Mouse (Mus musculus) heart, adult 9 months (tissue): ENCODE data around the gene Spi1.
"Not testable (repeated sequence)": the region's sequence is repeated elsewhere in the genome, so short reads cannot be mapped to it uniquely, and the experiment has no call there.

Experiments
- DNase-seq, 2 experiments: peaks; one replicate each; pipeline ENCODE4 v3.0.0; 2022; ENCODE audit warnings: low spot score in 2 of 2

The Spi1 gene

GRCm38 (mm10) chr2:91096524-91096923 is 14.3 kb downstream of the Spi1 start:
- peak in 1 of 2 experiments; percentile 71 for DNase-seq

- no peak for DNase-seq
Measured at GRCm38 (mm10) chr2:91097015-91097414, 14.8 kb downstream of the Spi1 start.

- DNase-seq: no peak
Measured at GRCm38 (mm10) chr2:91098156-91098555, 16.0 kb downstream of the Spi1 start.

DNA sequence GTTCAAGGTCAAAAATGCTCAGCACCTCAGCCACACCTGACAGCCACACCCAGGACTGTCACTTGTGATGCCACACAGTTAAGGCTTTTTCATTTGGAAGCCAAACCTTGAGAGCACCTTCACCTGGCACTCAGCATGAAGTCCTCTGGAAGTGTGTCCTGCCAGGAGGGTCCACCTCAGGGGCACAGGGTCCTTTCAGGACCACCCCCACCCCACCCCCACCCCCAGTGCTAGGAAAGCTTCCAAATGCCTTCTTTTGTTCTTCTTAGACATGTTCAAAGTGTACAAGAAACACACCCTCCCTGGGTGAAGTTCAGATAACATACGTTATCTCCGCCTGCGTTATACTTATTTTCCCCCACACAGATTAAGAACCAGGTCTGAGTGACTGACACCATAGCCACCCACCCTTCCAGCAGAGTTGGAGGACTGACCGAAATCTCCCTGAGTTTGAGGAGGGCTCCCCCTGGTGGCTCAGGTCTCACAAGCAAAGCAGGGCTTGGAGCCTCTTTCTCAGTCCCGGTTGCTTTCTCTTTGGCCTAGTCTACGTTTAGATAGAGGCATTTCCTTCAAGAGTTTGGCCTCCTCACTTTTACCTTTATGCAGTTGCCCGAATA is 19.0 kb downstream of the Spi1 start:
- peak; percentile 69 to 84 for DNase-seq

GRCm38 (mm10) chr2:91108156-91108555 is 26.0 kb downstream of the Spi1 start:
- DNase-seq: no peak

DNA sequence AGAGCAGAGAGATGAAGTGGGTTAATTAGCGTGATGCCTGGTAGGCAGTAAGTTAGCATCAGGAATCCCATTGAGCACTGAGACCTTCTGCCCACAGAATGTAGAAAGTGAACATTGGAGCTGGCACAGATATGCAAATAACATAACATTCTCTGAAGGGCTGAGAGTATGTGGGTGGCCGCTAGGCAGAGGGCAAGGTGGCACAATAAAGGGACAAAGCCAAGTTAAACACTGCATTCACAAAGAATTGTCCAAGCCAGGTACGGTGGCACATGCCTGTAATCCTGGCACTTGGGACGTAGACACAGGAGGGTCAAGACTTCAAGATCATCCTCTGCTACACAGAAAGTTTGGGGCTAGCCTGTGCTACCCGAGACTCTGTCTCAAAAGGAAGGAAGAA is 27.1 kb downstream of the Spi1 start:
- no peak for DNase-seq

DNA sequence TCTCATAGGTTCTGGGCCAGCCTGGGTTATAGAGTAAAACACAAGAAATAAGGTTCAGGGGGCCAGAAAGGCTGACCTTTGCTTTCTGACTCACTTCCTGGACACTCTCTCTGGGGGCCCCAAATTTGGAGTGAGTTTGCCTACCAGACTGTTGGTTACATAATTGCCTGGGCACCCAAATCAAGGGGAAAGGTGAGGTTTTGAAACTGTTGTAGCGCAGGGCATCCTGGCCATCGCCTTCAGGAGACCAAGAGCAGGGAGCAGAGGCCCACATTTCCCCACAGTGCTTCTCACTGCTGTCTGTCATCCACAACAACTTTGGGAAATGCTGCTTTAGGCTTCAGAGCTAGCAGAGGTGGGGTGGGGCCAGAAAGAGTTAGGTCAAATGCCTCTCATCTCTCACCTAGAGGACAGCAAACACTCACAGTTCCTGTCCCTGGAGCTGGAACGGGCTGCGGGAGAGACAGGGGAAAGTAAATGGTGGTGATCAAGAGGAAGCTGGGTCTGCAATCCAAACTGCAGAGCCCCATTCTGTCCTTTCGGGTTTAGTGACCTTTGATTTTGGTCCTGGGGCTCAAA is 27.7 kb downstream of the Spi1 start:
- DNase-seq: no peak

GRCm38 (mm10) chr2:91110429-91110828 is 28.2 kb downstream of the Spi1 start:
- DNase-seq: no peak

GRCm38 (mm10) chr2:91111832-91112231 is 29.6 kb downstream of the Spi1 start:
- not testable (repeated sequence) for DNase-seq

DNA sequence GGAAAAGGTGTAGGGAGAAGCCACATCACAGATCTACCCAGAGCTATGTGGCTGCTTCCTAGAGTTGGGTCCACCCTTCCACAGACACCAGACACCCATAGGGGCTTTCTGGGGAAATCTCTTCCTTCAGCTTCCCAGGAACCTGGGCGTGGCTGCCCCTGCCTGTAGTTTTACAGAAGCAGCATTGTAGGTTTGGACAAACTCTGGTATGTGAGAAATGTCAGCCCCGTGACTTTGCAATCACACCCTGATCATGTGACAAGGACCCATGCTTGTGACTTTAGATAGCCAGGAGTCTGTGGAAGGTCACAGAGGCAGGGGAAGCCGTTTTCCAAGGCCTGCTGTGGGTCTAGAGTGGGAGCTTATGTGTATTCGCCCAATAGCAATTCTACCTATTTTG is 30.3 kb downstream of the Spi1 start:
- no peak for DNase-seq

DNA sequence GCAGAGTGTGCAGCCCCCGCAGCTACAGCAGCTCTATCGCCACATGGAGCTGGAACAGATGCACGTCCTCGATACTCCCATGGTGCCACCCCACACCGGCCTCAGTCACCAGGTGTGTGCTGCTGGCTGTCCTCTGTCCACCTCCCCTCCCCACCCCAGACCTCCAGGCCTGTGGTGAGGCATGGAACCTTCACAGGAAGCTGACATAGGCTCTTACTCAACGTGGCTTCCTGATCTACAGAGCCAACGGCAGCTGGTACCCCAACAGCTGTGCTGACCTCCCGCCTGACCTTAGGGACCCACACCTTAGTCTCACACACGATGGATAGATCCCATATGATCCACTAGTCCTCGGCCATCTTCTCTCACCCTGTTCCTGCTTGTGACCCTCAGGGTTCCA is 31.1 kb downstream of the Spi1 start:
- no peak for DNase-seq

DNA sequence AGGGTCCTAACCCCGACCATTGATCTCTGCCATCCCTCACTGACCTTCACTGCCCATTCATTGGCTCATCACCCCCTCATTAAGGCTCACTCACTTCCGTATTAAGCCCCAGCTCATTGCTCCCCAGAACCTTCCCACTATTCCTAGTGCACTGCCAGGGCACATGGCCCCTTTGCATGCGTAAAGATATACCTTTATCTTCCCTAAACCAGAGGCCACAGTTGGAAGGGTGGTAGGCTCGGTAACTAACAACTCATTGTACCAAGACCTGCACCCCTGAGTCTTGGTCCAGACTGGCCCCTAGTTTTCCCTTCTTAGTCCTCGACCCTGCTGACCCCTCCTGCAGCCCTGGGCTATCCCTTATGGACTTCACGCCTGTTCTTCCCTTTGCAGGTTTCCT is 31.7 kb downstream of the Spi1 start:
- DNase-seq: no peak

DNA sequence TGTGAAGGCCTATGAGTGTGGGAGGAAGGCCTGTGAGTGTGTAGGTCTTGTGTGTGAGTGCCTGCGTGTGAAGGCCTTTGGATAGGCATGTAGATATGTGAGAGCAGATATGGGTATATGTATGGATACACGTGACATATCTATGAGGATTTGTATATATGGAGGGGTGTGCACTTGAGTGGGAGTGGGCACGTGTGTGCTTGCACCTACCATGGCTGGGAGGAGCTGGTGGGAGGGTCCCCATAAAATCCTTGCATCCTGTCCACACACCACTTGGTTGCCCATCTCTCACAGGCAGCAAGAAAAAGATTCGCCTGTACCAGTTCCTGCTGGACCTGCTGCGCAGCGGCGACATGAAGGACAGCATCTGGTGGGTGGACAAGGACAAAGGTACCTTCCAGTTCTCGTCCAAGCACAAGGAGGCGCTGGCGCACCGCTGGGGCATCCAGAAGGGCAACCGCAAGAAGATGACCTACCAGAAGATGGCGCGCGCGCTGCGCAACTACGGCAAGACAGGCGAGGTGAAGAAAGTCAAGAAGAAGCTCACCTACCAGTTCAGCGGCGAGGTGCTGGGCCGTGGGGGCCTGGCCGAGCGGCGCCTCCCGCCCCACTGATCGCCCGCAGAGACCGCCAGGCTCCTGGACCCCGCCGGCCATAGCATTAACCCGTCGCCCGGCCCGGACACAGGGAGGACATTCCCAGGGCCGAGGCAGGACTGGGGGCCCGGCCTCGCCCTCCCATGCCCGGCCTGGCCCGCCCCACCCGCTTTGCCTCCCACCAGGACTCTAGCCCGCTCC is 32.8 kb downstream of the Spi1 start:
- peak; percentile 82 to 94 for DNase-seq

DNA sequence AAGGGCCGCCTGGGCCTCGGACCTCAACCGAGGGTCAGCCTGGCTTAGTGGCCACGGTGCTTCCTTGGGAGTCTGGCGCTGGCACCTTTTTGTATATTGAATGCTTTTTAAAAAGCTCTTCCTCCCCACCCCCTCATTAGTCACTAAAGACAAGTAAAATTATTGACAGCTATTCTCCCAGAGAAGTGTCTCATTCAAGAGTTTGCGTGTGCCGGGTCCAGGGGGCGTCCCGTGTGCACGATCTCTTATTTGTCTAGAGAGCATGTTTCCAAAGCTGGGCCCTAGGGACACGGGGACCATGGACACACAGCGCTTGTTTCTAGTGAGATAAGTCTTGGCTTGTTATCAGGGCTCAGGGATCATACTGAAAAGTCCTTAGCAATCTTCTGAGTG is 33.4 kb downstream of the Spi1 start:
- no peak for DNase-seq

DNA sequence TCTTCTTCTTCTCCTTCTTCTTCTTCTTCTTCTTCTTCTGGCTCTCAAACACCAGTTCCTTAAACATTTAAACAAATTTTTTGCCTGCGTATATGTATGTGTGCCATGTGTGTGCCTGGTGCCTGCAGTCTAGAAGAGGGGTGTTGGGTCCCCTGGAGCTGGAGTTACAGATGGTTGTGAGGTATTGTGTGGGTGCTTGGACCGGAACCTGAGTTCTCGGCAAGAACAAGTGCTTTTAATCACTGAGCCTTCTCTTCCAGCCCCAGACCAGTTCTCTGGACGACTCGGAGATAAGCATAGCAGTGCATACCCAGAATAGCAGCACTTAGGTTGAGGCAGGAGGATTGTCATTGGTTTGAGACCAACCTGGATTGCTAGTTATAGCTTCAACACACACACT is 34.7 kb downstream of the Spi1 start:
- no peak for DNase-seq

DNA sequence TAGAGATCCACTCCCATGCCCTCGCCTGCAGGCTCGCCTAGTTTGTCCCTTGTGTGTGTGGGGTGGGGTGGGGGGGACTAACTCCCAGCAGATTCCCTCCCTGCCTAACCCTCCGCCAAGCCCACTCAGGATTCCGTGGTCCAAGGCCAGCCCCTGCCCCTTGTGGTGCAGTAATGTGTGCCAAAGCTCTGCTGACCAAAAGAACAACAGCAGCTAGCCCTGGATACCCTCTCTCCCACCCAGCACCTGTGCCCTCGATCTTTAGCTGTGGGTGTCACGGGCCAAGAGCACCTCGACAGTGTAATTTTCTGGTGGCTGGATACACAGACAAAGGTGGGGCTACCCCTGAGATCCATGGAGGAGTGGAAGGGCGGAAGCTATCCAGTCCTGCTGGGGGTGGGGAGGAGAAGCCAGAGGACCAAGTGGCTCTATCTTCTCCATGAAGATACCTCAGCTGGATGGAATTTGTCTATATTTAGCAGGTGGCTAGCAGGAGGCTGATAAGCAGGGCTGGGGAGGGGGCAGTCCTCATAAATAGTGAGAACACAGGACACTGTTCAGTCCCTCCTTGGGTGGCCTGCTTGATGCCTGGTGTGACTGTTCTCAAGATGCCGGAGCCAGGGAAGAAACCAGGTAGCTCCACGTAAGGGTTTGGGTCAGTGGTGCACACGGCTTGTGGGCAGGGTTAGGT is 35.5 kb downstream of the Spi1 start, which contains the start of gene Mybpc3:
Mybpc3 (plus strand) TSS at position 560 of the 691 bp plus-strand sequence.
- peak; percentile 64 to 67 for DNase-seq

DNA sequence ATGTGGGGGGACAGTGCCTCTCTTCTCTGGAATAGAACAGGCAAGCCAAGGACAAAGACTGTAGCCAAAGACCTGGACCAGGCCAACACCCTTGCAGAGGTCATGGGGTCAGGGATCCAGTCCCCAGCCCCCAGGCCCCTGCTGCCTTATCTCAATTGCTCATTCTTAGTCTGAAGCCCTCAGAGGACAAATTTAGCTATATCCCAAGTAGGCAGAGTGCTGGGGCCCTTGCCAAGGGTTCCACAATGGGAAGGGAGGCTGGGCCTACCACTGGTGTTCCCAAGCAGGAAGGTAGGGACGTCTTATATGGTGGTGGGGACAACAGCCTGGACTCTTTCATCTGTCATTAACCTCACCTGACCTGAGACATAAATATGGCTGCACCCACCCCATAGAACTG is 36.5 kb downstream of the Spi1 start:
- DNase-seq: peak; percentile 77 to 83

DNA sequence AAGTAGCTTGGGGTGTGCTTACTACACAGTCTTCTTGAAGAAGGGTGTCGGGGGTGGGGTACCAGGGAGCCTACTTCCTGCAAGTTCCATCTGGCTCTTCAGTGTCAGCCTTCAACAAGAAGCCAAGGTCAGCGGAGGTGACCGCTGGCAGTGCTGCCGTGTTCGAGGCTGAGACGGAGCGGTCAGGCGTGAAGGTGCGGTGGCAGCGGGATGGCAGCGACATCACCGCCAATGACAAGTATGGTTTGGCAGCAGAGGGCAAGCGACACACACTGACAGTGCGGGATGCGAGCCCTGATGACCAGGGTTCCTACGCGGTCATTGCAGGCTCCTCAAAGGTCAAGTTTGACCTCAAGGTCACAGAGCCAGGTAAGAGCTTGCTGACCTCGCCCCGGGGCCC is 36.9 kb downstream of the Spi1 start:
- no peak for DNase-seq

DNA sequence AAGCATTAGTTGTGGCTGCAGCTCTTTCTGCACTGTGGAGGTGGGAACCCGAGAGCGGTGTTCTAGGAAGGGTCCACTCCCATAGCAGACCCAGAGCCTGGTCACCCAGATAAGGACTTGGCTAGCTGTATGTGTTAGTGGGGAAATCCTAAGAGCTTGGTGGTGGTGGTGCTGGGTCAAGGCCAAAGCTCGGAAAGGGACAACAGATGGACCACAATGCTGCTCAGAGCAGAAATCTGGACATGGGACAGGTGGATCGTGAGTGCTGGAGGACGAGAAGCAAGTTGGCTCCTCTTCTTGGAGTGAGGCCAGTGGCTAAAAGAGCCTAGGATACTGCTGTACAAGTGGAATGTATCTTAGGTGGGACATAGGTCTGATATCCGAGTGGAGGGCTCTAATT is 37.4 kb downstream of the Spi1 start:
- DNase-seq: peak in 1 of 2 experiments; percentile 32

GRCm38 (mm10) chr2:91120261-91120671 is 38.1 kb downstream of the Spi1 start:
- no peak for DNase-seq

- DNase-seq: no peak
Measured at GRCm38 (mm10) chr2:91121011-91121410, 38.8 kb downstream of the Spi1 start.

DNA sequence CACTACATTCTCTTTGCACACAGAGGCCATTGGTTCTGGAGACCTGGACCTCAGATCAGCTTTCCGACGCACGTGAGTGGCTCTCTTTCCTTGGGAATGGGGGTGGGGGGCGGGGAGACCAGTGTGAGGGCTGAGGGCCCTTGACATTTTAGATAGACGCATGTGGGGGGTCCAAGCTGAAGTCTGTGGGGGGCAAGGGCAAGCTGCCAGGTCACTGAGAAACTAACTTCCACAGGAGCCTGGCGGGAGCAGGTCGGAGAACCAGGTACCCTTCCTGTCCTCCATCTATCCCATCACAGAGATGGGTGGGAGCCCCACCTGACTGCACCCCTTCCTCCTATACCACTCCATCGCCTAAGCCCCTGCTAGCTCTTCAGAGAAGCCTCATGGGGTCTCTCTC is 39.3 kb downstream of the Spi1 start:
- DNase-seq: no peak
